Mouse (Mus musculus) kidney, embryonic 14.5 days (tissue): Measurements from ENCODE around the gene Mphosph9. TPM values are rescaled to one million over a fixed set of nuclear protein-coding genes. Genes with fewer than 3 reads are reported as not detected.

Experiments
- ATAC-seq: fragments of 200-750 bp; cut with Nextera tagmentation; 2 replicates; pipeline ENCODE4 v1.8.0; 2017; ENCODE audit warnings: moderate number of reproducible peaks, mild to moderate bottlenecking, moderate TSS enrichment, moderate library complexity; ENCODE audit not compliant: low FRiP score, low TSS enrichment
- H3K27ac ChIP-seq: fragments of 300-500 bp; sonication (generic); 2 replicates; pipeline ENCODE4 v1.5.1; 2014; ENCODE audit warnings: low read depth, mild to moderate bottlenecking, low read length, moderate library complexity, mixed read lengths
- H3K27me3 ChIP-seq: fragments of 300-500 bp; sonication (generic); 2 replicates; pipeline ENCODE4 v1.6.1; 2014; ENCODE audit warnings: mild to moderate bottlenecking, low read length; ENCODE audit not compliant: control insufficient read depth, insufficient read depth
- H3K36me3 ChIP-seq: fragments of 300-500 bp; sonication (generic); 2 replicates; pipeline ENCODE4 v1.6.1; 2014; ENCODE audit warnings: low read length, mixed read lengths; ENCODE audit not compliant: control insufficient read depth, insufficient read depth
- H3K4me1 ChIP-seq: fragments of 300-500 bp; sonication (generic); 2 replicates; pipeline ENCODE4 v1.6.1; 2014; ENCODE audit warnings: low read length, mixed read lengths; ENCODE audit not compliant: control insufficient read depth, insufficient read depth
- H3K4me2 ChIP-seq: fragments of 300-500 bp; sonication (generic); replicated peaks from 2 replicates; pipeline ENCODE4 v1.6.1; 2014; ENCODE audit warnings: low read depth, mild to moderate bottlenecking, low read length
- H3K4me3 ChIP-seq: fragments of 300-500 bp; sonication (generic); 2 replicates; pipeline ENCODE4 v1.5.1; 2014; ENCODE audit warnings: mild to moderate bottlenecking, low read length
- H3K9ac ChIP-seq: fragments of 300-500 bp; sonication (generic); 2 replicates; pipeline ENCODE4 v1.6.1; 2014; ENCODE audit warnings: low read depth, mild to moderate bottlenecking, low read length, moderate library complexity
- H3K9me3 ChIP-seq: fragments of 300-500 bp; sonication (generic); 2 replicates; pipeline ENCODE4 v1.6.1; 2016; ENCODE audit warnings: low read length; ENCODE audit not compliant: control insufficient read depth
- WGBS: fragments of 180-500 bp; shearing (Covaris S2); extraction: QIAGEN DNeasy Blood & Tissue Kit; methylation state at CpG from one replicate; pipeline ENCODE4 v1.1.7; 2014; 5-methylcytosine and 5-hydroxymethylcytosine counted together
- polyA plus RNA-seq: library from polyadenylated mRNA; unstranded; fragments of >200 nt; fragmentation: Nextera tagmentation; extraction: Ambion mirVana; gene quantifications from 2 replicates; pipeline ENCODE4 v1.2.1, GENCODE M21; 2014

Mphosph9 gene
- polyA plus RNA-seq, 1 experiment from 2014 or later: 20.8 TPM

DNA sequence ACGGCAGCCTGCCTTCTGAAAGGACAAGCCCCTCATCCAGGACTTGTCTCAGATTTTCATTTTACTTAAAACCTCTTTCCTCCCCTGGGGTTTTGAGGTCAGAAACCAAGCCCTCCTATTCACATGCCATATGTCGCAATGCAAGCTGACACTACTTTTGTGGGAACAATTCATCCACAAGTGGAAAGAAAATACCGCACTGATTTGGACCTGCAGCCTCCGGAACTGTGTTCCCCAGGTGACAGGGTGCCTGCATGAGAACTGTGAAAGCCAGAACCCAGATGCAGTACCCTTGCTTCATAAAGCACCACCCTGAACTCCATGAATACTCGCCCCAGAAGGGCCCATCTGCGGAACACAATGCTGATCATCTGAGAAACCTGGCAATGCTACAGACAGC is 100.6 kb downstream of the Mphosph9 start:
- ATAC-seq: no peak
- Histone ChIP-seq H3K27me3 (no peaks in the 10 kb centered on the region), H3K4me3 (no peak overlapping the region), H3K4me1 (peaks cover 7% of the 10 kb centered on the region; the same call in 1 of the 2 replicates), H3K9ac (no peak overlapping the region), H3K36me3 (no peaks in the 10 kb centered on the region), H3K27ac (no peak overlapping the region), H3K9me3 (no peaks in the 10 kb centered on the region), H3K4me2 (no peak overlapping the region)
- WGBS: 59% methylated on average over 6 of the region's 6 CpGs

DNA sequence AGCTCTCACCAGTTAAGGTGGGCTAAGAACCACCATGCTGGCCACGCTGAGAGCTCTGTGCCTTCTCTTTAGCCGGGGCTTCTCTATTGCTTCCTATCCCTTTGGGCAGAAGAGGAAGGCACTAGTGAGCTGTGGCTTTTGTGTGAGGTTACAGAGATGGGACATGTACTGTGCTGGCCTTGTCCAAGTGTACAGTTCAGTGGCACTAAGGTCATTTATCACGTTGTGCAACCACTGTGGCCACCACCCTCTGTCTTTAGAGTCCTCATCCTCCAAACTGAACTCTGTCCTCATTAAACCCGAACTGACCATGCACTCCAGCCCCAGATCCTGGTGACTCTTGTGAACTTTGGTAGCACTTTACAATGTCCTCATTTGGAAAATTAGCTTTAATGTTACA is 101.3 kb downstream of the Mphosph9 start:
- Histone ChIP-seq H3K4me1 (peaks cover 5% of the 10 kb centered on the region; the same call in 1 of the 2 replicates), H3K27ac (no peak overlapping the region), H3K4me3 (no peak overlapping the region), H3K4me2 (no peak overlapping the region), H3K27me3 (no peaks in the 10 kb centered on the region), H3K36me3 (no peaks in the 10 kb centered on the region), H3K9me3 (no peaks in the 10 kb centered on the region), H3K9ac (no peak overlapping the region)
- ATAC-seq: no peak
- 86% methylated on average over 4 of the region's 4 CpGs for WGBS

DNA sequence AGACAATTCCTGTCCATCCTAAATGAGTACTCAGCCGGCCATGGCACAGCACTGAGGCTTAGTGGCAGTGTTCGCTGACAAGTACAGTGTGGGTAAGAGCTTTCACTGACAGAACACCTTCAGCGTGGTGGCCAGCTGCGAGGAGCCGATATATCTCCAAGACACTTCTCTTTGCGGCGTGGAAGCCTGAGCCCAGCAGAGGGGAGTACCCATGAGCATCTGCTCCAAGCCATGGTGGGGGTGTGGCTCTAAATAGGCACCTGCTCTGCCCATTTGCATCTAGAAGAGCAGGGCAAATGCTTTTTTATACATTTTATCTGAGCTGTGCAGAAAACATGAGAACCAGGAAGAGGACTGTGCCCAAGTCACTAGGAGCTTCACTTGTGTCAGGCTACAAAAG is 101.9 kb downstream of the Mphosph9 start:
- H3K4me3 ChIP-seq: no peak overlapping the region
- H3K4me2 ChIP-seq: no peak overlapping the region
- H3K27ac ChIP-seq: no peak overlapping the region
- peaks cover 5% of the 10 kb centered on the region; the same call in 1 of the 2 replicates for H3K4me1 ChIP-seq
- no peak overlapping the region for H3K9ac ChIP-seq
- no peaks in the 10 kb centered on the region for H3K36me3 ChIP-seq
- WGBS: 95% methylated on average over 7 of the region's 7 CpGs
- H3K27me3 ChIP-seq: no peaks in the 10 kb centered on the region
- no peaks in the 10 kb centered on the region for H3K9me3 ChIP-seq
- ATAC-seq: no peak

DNA sequence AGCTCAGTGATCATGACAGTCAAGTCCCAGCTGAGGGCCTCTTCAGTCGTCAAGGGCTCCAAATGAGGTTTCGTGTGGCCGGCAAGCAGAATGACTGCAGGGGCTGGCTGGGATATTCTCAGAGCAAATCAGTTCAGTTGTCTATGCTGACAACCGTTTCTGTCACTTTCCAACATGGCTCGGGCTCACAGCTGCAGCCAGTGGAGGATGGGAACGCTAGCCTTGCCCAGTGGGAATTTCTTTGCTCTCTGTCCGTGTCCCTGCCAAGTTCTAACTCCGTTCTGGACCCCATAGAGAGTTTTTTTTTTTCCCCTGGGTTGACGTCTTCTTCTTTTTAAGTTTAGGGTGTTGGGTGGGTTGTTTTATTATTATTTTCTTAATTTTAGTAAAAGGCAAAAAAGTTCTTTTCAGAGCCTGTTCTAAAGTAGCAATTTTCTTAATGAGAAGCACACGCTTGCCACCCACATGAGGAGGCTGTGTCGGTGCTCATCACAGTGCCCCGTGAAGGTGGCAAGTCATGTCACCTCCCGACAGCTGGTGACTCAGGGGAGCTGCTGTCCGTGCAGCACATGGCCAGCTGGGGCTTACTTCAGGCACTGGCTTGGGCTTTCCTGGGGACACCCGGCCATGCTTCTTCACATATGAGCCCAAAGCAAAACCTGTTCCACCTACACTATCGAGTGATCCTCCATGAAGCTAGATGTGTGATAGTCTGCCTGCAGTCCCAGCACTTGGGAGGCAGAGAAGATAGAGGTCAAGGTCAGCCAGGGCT is 103.3 kb downstream of the Mphosph9 start:
- WGBS: 61% methylated on average over 16 of the region's 16 CpGs
- H3K27me3 ChIP-seq: no peaks in the 10 kb centered on the region
- ATAC-seq: no peak
- H3K4me3 ChIP-seq: no peak overlapping the region
- H3K27ac ChIP-seq: no peak overlapping the region
- H3K9ac ChIP-seq: no peak overlapping the region
- no peaks in the 10 kb centered on the region for H3K9me3 ChIP-seq
- H3K36me3 ChIP-seq: no peaks in the 10 kb centered on the region
- no peak overlapping the region for H3K4me2 ChIP-seq
- peaks cover 5% of the 10 kb centered on the region; the same call in 1 of the 2 replicates for H3K4me1 ChIP-seq

DNA sequence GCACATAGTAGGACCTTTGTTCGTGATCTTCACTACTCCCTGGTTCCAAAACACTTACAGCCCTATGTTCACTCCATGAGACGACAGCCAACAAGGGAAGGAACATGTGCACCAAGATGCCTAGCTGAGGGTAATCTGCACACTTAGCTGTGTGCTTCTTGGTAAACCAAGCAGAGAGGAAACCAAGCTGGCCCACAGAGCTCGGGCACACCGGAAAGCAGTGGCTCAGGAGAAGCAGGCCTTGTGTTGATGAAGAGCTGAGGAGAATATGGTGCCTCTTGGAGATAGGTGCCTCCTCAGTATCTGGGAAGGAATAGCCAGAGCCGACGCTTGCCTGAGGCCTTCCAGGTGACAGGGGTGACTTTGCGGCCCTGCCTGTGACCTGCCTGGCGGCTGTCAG is 104.2 kb downstream of the Mphosph9 start:
- no peak for ATAC-seq
- 81% methylated on average over 8 of the region's 8 CpGs for WGBS

DNA sequence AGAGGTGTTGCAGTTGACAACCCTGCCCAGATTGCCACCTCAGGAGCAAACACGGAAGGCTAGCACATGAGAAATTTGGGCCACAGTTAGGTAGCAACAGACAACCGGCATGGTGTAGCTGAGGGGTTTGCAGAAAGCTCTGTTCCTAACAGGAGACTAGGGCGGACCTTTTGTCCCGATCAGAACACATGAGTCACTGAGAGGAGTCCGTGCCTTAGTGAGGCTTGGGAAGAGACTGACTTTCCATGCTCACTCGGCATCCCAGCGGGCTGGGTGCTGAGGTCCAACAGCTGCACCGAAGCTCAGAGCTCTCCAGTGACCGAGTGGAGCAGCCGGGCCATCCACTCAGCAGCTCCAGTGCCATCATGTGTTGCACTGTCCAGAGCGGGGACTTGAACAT is 105.1 kb downstream of the Mphosph9 start:
- WGBS: 70% methylated on average over 11 of the region's 11 CpGs
- Histone ChIP-seq H3K4me1 (peaks cover 10% of the 10 kb centered on the region), H3K4me2 (no peak overlapping the region), H3K36me3 (no peaks in the 10 kb centered on the region), H3K27me3 (no peaks in the 10 kb centered on the region), H3K4me3 (no peak overlapping the region), H3K9ac (no peak overlapping the region), H3K27ac (no peak overlapping the region), H3K9me3 (no peaks in the 10 kb centered on the region)
- no peak for ATAC-seq

More for the DNA sequence above, 104.2 kb downstream of the Mphosph9 start:
- Histone ChIP-seq H3K9ac (no peak overlapping the region), H3K36me3 (no peaks in the 10 kb centered on the region), H3K27me3 (no peaks in the 10 kb centered on the region), H3K4me2 (no peak overlapping the region), H3K9me3 (no peaks in the 10 kb centered on the region), H3K4me3 (no peak overlapping the region), H3K27ac (no peak overlapping the region), H3K4me1 (peaks cover 5% of the 10 kb centered on the region; the same call in 1 of the 2 replicates)

DNA sequence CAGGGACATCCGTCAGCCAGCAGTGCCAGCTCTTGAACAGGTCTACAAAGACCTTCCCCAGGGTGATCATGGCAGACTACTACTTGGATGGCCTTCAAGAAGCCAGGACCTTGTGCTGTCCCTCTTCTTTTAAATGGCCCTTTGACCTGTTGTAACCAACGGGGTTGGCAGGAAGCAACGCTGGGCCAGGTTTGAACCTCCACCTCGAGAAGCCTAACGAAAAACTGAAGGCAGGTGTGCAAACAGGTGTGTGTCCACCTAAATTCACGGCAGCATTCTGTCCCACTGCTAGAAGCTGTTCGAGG is 106.1 kb downstream of the Mphosph9 start:
- no peak overlapping the region for H3K4me3 ChIP-seq
- no peaks in the 10 kb centered on the region for H3K9me3 ChIP-seq
- no peak overlapping the region for H3K4me2 ChIP-seq
- no peaks in the 10 kb centered on the region for H3K27me3 ChIP-seq
- no peak overlapping the region for H3K9ac ChIP-seq
- no peaks in the 10 kb centered on the region for H3K36me3 ChIP-seq
- H3K4me1 ChIP-seq: peaks cover 14% of the 10 kb centered on the region
- ATAC-seq: no peak
- H3K27ac ChIP-seq: no peak overlapping the region
- WGBS: 87% methylated on average over 7 of the region's 7 CpGs

DNA sequence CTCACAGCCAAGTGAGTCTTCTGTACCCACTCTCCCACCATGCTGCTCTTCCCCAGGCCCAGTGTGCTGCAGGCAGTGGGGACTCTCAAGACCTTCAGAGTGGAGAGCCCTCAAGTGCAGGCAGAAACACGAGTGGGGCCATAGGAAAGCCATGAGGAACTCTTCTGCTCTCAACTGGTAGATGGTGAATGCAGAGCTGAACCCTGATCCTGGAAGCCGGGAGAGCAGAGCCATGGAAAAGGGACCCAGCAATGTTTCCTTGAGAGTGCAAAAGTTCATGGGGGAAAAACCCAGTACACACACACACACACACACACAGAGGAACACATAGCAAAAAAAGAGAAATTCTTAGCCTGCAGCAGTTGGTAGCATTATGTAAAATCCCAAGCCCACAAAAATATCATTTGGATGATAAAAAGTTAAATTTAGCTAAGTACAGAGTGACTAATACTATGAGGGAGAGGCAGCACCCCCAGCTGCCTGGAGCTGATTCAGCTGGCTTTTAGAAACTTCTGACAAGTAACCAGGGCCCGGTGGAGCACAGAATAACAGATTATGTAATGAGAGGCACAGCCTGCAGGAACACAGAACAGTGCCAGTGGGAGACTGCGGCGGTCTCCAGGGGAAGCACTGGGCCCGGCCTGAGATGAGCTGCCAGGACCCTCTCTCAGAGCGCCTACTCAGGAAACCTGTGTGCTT is 106.6 kb downstream of the Mphosph9 start:
- Histone ChIP-seq H3K9ac (no peak overlapping the region), H3K36me3 (no peaks in the 10 kb centered on the region), H3K27me3 (no peaks in the 10 kb centered on the region), H3K4me2 (no peak overlapping the region), H3K9me3 (no peaks in the 10 kb centered on the region), H3K4me3 (no peak overlapping the region), H3K27ac (no peak overlapping the region), H3K4me1 (peaks cover 14% of the 10 kb centered on the region)
- ATAC-seq: no peak
- 66% methylated on average over 7 of the region's 7 CpGs for WGBS

DNA sequence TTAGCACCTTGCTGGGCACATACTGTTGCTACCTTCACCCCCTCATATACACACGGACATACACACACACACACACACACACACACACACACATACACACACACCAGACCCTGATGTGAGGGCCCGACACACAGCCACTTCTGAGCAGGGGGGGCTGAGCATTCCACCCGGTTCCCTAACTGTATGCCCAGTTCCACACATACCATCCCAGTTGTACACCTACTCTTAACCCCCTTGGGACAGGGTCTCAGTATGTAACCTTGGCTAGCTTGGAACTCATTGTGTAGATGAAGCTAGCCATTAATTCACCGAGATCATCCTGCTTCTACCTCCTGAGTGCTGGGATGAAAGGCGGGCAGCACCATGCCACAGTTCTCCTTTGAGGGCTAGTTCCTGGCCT is 107.2 kb downstream of the Mphosph9 start:
- no peak overlapping the region for H3K4me2 ChIP-seq
- H3K4me1 ChIP-seq: peaks cover 14% of the 10 kb centered on the region
- WGBS: 88% methylated on average over 5 of the region's 5 CpGs

More for the DNA sequence above, 107.2 kb downstream of the Mphosph9 start:
- Histone ChIP-seq H3K4me3 (no peak overlapping the region), H3K27me3 (no peaks in the 10 kb centered on the region), H3K9ac (no peak overlapping the region), H3K9me3 (no peaks in the 10 kb centered on the region), H3K27ac (no peak overlapping the region), H3K36me3 (no peaks in the 10 kb centered on the region)
- ATAC-seq: no peak
